Mouse (Mus musculus): ENCODE results near the gene Tnik. TPM values are rescaled to one million over a fixed set of nuclear protein-coding genes. Genes with fewer than 3 reads are reported as not detected.

Gene Tnik
- polyA plus RNA-seq (2015; fragmentation: Nextera tagmentation; extraction: Ambion mirVana), result 1.9 and 2.1 TPM in 2 replicates

DNA sequence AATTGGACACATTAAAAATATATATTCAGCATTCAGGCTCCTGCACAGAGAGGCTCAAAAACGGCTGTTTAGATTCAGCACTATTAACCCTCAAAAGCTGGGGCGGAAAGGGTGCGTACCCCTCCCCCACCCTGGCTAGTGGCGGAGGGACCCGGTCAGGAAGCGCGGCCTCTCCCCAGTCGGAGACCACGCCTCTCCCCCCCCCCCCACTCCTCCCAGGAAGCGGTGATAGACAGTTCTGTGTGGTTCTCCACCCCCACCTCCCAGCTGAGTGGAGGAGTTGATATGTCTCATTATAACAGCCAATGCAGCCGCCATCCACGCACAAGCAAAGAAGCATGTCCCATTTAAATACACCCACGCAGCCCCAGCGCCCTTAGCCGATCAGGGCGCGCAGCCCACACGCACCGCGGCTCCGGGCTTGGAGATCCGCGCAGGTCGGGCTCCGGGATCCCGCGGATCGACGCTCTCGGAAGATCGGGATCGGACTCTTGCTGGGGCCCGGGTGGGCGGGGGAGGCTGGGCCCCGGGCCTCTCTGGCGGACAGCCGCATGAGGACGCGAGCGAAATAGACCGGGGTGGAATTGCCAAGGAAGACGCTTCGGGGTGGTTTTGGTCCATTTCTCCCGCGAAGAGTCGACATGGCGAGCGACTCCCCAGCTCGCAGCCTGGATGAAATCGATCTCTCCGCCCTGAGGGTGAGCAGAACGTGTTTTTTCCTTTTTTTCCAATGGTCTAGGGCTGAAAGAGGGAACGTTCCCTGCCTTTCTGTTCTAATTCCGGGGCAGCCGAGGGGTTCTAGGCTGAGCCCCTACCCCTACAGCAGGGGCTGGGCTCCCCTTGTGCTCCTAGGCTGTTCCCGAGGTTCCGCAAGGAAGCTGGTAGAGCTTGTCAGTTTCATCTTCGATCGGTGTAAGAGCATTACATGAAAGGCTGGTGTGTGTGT is at the start of gene Tnik:
Gene Tnik (plus strand): TSS at position 213 of the 946 bp plus-strand sequence.
- peak; percentile 81 for ATAC-seq (ENCODE audit: insufficient read depth)
- no peak within 1 kb of the TSS for H3K27ac ChIP-seq (replicated peaks)
- no peaks in the 10 kb centered on the region for H3K9me3 ChIP-seq (replicated peaks)
- H3K9ac ChIP-seq, result peak within 1 kb of the TSS; percentile 58
- H3K27me3 ChIP-seq, result peaks cover 46% of the 10 kb centered on the region
- no peaks in the 10 kb centered on the region for H3K36me3 ChIP-seq (replicated peaks)
- peak within 1 kb of the TSS; percentile 65 for H3K4me3 ChIP-seq (replicated peaks)
- peaks cover 15% of the 10 kb centered on the region for H3K4me1 ChIP-seq (replicated peaks)
- WGBS (ENCODE audit: insufficient replicate concordance), result under 1% methylated on average over 58 of the region's 59 CpGs
- H3K4me2 ChIP-seq, result peak within 1 kb of the TSS; percentile 94

DNA sequence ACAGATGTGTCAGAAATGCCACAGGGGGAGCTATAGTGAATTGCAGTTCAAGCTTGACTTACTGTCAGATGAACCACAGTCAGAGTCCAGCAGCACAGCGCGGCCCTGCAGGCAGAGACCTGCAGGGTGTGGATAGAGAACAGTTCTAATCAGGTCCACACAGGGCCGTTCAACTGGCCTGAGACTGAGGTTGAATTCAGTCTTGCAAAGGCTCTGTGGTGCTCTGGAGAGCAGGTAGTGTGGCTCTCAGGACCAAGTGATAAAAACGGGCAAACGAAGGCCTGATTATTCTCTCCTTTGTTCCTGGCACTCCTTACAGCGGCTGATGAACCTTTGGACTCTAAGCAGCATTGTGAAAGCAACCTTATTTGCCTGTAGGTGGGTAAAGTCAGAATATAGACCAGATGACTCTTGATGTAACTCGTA is 48.1 kb upstream of the Tnik start:
- Histone ChIP-seq H3K9ac (no peak overlapping the region), H3K27ac (replicated peaks) (no peak overlapping the region), H3K4me1 (replicated peaks) (no peaks in the 10 kb centered on the region), H3K4me2 (no peak overlapping the region), H3K4me3 (replicated peaks) (no peak overlapping the region), H3K36me3 (replicated peaks) (no peaks in the 10 kb centered on the region), H3K27me3 (no peaks in the 10 kb centered on the region), H3K9me3 (replicated peaks) (no peaks in the 10 kb centered on the region)
- WGBS (ENCODE audit: insufficient replicate concordance), result 53% methylated on average over 7 of the region's 7 CpGs
- no peak for ATAC-seq (ENCODE audit: insufficient read depth)

DNA sequence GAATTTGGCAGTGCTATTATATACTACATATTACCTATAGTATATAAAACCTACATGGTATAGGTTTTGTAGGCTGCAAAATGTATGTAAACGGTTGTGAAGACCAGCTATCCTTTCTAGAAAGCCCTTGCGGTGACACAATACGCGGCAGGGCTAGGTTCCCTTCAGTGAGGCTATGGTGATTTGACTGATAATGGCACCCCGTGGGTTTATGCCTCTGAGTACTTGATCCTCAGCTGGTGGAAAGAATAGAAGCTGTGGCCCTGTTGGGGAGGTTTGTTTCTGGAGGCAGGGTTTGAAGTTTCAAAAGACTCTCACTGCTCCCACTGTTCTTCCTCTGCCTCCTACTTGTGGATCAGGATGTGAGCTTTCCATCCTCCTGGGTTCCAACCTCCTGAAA is 46.0 kb upstream of the Tnik start:
- Histone ChIP-seq H3K4me2 (no peak overlapping the region), H3K4me3 (replicated peaks) (no peak overlapping the region), H3K9me3 (replicated peaks) (no peaks in the 10 kb centered on the region), H3K9ac (no peak overlapping the region), H3K27me3 (no peaks in the 10 kb centered on the region), H3K27ac (replicated peaks) (no peak overlapping the region), H3K4me1 (replicated peaks) (no peaks in the 10 kb centered on the region), H3K36me3 (replicated peaks) (no peaks in the 10 kb centered on the region)
- WGBS (ENCODE audit: insufficient replicate concordance), result 46% methylated on average over 5 of the region's 5 CpGs
- no peak for ATAC-seq (ENCODE audit: insufficient read depth)

GRCm38 (mm10) chr3:28219533-28219932 is 43.5 kb upstream of the Tnik start:
- WGBS (ENCODE audit: insufficient replicate concordance), result 70% methylated on average over 7 of the region's 7 CpGs
- no peaks in the 10 kb centered on the region for H3K36me3 ChIP-seq (replicated peaks)

DNA sequence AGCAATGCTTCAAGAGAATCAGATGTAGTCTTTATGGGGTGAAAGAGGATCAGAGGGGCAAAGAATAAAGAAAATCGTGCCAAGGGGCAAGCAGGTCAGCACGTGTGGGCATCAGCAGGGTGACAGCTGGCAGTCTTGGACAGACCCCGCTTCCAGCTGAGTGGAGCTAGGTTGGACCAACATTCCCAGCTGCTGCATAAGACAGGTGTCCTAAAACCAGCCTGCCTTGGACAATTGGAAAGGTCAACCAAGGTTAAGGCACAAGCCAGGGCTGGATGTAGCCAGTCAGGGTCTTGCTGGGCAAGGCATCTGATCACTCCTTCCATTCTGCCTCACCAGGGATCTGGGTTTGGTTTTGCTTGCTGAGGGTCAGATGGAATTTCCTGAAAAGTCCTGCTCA is 43.0 kb upstream of the Tnik start:
- Histone ChIP-seq H3K4me1 (replicated peaks) (no peaks in the 10 kb centered on the region), H3K27me3 (no peaks in the 10 kb centered on the region), H3K4me3 (replicated peaks) (no peak overlapping the region), H3K9ac (no peak overlapping the region), H3K36me3 (replicated peaks) (no peaks in the 10 kb centered on the region), H3K9me3 (replicated peaks) (no peaks in the 10 kb centered on the region), H3K27ac (replicated peaks) (no peak overlapping the region), H3K4me2 (no peak overlapping the region)
- WGBS (ENCODE audit: insufficient replicate concordance), result 73% methylated on average over 3 of the region's 3 CpGs
- ATAC-seq (ENCODE audit: insufficient read depth), result no peak

More at GRCm38 (mm10) chr3:28219533-28219932, 43.5 kb upstream of the Tnik start:
- no peak overlapping the region for H3K4me2 ChIP-seq
- H3K4me1 ChIP-seq (replicated peaks), result no peaks in the 10 kb centered on the region
- ATAC-seq (ENCODE audit: insufficient read depth), result no peak
- H3K4me3 ChIP-seq (replicated peaks), result no peak overlapping the region
- no peaks in the 10 kb centered on the region for H3K9me3 ChIP-seq (replicated peaks)
- no peaks in the 10 kb centered on the region for H3K27me3 ChIP-seq
- no peak overlapping the region for H3K27ac ChIP-seq (replicated peaks)
- H3K9ac ChIP-seq, result no peak overlapping the region

DNA sequence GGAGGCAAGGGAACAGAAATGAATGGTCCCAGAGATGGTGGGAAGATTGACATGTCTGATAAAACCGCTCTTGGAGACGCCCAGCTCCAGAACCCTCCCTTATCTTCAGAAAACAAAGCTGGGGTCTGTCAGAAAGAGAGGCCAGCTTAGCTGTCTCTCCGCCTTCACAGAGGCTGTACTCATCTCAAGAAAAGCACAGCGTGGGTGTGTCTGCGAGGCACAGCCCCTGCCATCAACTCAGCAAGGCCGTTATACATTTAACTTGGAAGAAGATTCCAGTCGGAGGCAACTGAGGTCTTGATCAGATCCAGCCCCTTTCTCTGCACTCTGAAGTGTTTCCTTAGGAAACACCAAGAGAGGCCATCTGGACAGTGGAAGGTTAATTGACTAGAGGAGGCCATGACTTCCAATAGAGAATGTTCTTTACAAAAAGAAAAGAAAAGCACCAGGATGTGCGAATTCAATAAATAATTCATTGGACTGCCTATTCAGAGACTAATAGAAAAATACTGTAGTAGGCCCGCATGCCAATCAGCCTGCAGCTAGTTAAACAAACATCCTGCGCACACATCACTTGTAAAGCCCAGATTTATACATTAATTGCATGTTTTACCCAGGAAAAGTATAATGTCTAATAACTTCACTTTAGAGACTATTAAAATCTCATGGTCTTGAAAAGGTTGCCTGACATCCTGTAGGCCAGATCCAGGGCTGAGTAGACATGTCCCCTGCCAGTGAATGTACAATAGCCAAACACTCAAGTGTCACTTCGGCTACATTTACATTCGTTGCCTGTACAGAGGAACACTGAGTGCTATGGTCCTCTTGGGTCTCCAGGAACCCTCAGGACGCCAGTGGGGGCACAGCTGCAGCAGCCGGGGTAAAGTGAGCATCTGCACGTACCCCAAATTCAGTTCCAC is 38.3 kb upstream of the Tnik start:
- H3K36me3 ChIP-seq (replicated peaks), result no peaks in the 10 kb centered on the region
- no peaks in the 10 kb centered on the region for H3K4me1 ChIP-seq (replicated peaks)

GRCm38 (mm10) chr3:28225357-28225905 is 37.6 kb upstream of the Tnik start:
- Histone ChIP-seq H3K4me2 (no peak overlapping the region), H3K27ac (replicated peaks) (no peak overlapping the region), H3K9me3 (replicated peaks) (no peaks in the 10 kb centered on the region), H3K27me3 (no peaks in the 10 kb centered on the region), H3K4me3 (replicated peaks) (no peak overlapping the region), H3K9ac (no peak overlapping the region), H3K4me1 (replicated peaks) (no peaks in the 10 kb centered on the region), H3K36me3 (replicated peaks) (no peaks in the 10 kb centered on the region)
- WGBS (ENCODE audit: insufficient replicate concordance), result 69% methylated on average over 9 of the region's 9 CpGs
- ATAC-seq (ENCODE audit: insufficient read depth), result no peak

More for the DNA sequence above, 38.3 kb upstream of the Tnik start:
- no peak overlapping the region for H3K27ac ChIP-seq (replicated peaks)
- no peak for ATAC-seq (ENCODE audit: insufficient read depth)
- WGBS (ENCODE audit: insufficient replicate concordance), result 46% methylated on average over 15 of the region's 15 CpGs
- no peaks in the 10 kb centered on the region for H3K27me3 ChIP-seq
- H3K4me3 ChIP-seq (replicated peaks), result no peak overlapping the region
- H3K4me2 ChIP-seq, result no peak overlapping the region
- no peaks in the 10 kb centered on the region for H3K9me3 ChIP-seq (replicated peaks)
- no peak overlapping the region for H3K9ac ChIP-seq

DNA sequence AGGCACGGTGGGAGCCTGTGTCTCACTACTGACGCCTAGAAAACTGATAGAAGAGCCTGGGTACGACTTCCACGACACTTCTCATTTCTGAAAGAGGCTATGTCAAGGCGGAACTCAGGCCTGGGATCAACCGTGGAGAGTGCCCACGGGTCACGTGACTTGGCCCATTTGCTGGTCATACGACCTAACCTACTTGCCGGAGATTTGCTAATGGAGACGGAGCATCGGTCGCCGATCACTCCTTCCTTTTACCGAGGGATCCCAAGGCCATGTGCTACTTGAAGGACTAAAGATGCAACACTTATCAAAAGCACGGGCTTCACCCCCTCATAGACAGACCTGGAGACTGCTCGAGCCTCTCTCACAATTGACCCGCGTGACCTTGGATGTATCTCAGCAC is 36.8 kb upstream of the Tnik start:
- no peak for ATAC-seq (ENCODE audit: insufficient read depth)
- no peak overlapping the region for H3K4me3 ChIP-seq (replicated peaks)
- 73% methylated on average over 19 of the region's 19 CpGs for WGBS (ENCODE audit: insufficient replicate concordance)
- H3K27ac ChIP-seq (replicated peaks), result no peak overlapping the region
- no peak overlapping the region for H3K4me2 ChIP-seq
- H3K36me3 ChIP-seq (replicated peaks), result no peaks in the 10 kb centered on the region
- H3K9ac ChIP-seq, result no peak overlapping the region
- H3K4me1 ChIP-seq (replicated peaks), result no peaks in the 10 kb centered on the region
- H3K27me3 ChIP-seq, result no peaks in the 10 kb centered on the region
- H3K9me3 ChIP-seq (replicated peaks), result no peaks in the 10 kb centered on the region

DNA sequence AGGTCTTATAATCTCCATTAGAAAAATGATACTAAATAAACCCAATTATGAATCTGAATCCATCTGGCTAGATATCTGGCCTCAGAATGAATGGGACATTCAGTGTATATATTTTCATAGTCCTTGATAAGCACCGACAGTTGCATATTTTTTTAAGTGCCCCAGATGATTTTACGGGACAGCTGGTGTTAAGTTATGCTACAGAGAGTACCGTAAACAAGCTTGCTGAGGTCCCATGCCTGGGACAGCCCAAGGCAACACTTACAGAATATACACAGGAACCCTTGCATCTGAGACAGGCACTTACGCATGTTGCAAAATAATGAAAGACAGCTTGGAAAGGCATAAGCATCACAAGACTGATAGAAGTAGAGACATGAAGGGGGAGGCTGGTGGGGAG is 34.1 kb upstream of the Tnik start:
- no peaks in the 10 kb centered on the region for H3K36me3 ChIP-seq (replicated peaks)
- H3K4me1 ChIP-seq (replicated peaks), result no peaks in the 10 kb centered on the region
- no peaks in the 10 kb centered on the region for H3K27me3 ChIP-seq
- H3K27ac ChIP-seq (replicated peaks), result no peak overlapping the region
- H3K4me3 ChIP-seq (replicated peaks), result no peak overlapping the region
- H3K9ac ChIP-seq, result no peak overlapping the region
- H3K4me2 ChIP-seq, result no peak overlapping the region
- ATAC-seq (ENCODE audit: insufficient read depth), result no peak
- WGBS (ENCODE audit: insufficient replicate concordance), result 56% methylated on average over 4 of the region's 4 CpGs
- H3K9me3 ChIP-seq (replicated peaks), result no peaks in the 10 kb centered on the region

GRCm38 (mm10) chr3:28229503-28229902 is 33.5 kb upstream of the Tnik start:
- no peak for ATAC-seq (ENCODE audit: insufficient read depth)
- Histone ChIP-seq H3K4me3 (replicated peaks) (no peak overlapping the region), H3K36me3 (replicated peaks) (no peaks in the 10 kb centered on the region), H3K4me2 (no peak overlapping the region), H3K9ac (no peak overlapping the region), H3K27me3 (no peaks in the 10 kb centered on the region), H3K9me3 (replicated peaks) (no peaks in the 10 kb centered on the region), H3K27ac (replicated peaks) (no peak overlapping the region), H3K4me1 (replicated peaks) (no peaks in the 10 kb centered on the region)
- WGBS (ENCODE audit: insufficient replicate concordance), result 43% methylated on average over 2 of the region's 2 CpGs

- Histone ChIP-seq H3K27me3 (no peaks in the 10 kb centered on the region), H3K9me3 (replicated peaks) (no peaks in the 10 kb centered on the region), H3K4me3 (replicated peaks) (no peak overlapping the region), H3K4me1 (replicated peaks) (no peaks in the 10 kb centered on the region), H3K9ac (no peak overlapping the region), H3K36me3 (replicated peaks) (no peaks in the 10 kb centered on the region), H3K27ac (replicated peaks) (no peak overlapping the region), H3K4me2 (no peak overlapping the region)
- no peak for ATAC-seq (ENCODE audit: insufficient read depth)
- 56% methylated on average over 4 of the region's 4 CpGs for WGBS (ENCODE audit: insufficient replicate concordance)
These were observed 30.1 kb upstream of the Tnik start for GRCm38 (mm10) chr3:28232885-28233284.

Data from liver, embryonic 15.5 days (tissue).